Mouse (Mus musculus) T-cell, adult 2 months (primary cell): ENCODE measurements around the gene Uaca.
"Not testable (repeated sequence)": the region's sequence is repeated elsewhere in the genome, so short reads cannot be mapped to it uniquely, and the experiment has no call there.

Source experiments
- DNase-seq: peaks from one replicate; pipeline ENCODE4 v3.0.0; 2022; ENCODE audit warnings: low spot score

Gene Uaca

DNA sequence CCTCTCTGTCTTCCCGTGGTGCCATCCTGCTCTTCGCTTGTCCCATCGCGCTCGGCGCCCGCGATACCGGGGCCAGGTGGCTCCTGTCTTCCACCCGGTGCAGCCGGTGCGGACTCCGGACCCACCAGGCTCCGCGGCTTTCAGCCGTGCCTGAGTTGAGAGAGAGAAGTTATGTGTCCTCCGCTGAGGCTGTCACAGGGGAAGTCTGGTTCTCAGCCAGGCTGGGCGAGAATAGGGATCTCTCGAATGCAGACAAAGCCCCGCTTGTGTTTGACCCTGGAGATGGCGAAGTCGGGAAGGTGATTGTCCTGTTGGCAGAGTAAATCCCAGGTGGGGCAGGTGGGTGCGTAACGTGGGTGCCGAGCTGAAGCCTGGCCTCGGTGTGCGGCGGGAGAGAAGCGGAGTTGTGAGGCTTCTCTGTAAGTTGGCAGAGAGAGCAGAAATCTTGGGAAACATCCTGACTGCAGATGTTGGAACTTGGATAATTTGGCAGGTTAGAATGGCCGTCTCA is 554 bp downstream of the Uaca start:
- DNase-seq = peak; percentile 1

DNA sequence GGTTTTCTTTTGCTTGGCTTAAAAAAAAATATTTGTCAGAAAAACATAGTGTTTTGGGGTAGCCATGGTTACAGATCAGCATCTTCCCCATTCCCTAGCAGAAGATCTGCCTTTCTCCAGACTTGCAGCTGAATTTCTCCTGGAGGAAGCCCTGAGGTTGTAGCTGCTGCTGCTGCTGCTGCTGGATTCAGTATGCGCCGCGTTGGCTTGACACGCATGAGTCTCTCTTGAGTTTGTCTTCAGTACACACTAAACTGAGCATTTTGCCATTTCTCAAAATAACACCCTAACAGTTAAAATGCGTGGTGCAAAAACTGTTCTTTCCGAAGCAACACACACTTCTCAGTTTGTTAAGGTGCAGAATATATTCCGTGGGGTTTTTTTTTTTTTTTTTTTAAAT is 1.7 kb downstream of the Uaca start:
- DNase-seq = no peak

DNA sequence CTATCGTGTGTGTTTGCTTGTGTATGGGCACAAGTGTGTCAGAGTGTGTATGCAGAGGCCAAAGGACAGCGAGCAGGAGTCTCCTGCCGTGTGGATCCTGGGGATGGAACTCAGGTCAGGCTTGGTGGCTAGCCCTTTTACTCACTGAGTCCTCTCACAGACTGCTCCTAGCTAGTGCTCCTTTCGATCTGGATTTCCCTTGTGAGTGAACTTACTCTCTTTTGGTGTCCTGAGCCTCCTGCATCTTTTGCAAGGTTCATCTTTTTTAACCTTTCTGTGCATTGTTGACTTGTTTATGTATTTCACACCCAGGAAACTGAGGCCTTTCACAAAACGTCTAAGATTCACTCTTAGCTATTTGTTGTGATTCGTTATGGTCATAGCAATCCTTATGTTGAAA is 2.8 kb downstream of the Uaca start:
- no peak for DNase-seq

DNA sequence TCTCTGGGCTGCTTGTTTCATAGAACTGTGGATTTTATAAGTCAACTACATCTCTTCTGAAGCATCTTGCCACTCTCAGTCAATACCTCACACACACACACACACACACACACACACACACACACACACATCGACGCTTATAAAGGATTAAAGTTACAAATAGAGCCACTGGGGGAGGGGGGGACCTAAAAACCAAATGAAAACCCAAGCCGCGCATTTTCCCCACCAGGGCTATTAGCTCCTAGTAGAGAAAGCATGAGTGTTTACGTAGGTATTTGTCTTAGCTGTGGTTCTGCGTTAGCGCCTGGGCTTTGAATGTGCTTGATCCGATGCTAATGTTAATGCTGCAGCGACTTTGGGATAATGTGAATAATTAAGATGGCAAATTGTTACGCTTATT is 4.7 kb downstream of the Uaca start:
- DNase-seq = no peak

DNA sequence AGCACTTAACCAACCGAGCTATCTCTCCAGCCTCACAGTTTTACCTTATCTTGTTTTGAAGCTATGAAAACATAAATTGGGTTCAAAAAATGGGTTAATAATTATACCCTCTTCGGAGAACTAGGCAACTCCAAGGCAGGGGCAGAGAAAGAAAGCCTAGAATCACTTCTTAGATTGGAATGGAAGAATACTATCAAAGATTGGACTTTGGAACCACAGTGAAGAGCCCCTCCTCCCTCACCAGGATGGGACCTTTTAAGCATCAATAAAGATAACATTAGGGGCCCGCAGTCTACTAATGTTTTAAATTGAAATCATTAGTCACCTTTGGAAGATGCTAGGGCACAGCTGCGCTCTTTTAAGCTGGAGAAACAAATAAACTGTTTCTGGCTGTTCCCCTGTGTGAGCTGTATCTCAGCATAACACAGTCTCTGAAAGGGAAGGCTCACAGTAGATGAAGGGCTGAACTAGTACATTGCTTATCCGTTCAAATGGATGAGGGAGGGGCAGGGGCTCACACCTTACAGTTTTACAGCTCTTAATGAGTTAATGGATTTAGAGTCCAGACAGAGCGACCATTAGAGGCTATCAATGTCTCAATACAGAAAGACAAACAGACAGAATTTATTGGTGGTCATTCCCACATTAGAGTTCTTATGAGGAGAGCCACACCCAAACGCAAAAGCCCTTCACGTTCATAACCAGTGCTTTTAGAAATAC is 6.5 kb downstream of the Uaca start:
- DNase-seq = no peak

DNA sequence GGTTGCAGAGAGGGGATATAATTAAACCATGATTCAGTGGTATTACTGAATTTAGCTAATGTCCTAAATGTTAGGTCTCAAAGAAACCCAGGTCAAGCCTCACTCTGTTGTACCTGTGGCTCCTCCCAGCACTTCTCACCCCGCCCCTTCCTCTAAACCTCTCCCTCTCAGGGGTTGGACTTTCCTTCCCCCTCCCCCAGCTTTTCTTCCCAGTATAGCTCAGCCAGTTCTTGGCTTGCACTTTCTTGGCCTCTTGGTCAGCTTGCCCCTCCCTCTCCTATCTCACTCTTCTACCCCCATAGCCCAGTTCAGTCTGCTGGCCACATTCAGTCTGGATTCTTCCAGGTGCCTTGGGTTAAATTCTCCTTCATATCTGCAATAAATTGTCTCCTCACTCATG is 7.4 kb downstream of the Uaca start:
- no peak for DNase-seq

DNA sequence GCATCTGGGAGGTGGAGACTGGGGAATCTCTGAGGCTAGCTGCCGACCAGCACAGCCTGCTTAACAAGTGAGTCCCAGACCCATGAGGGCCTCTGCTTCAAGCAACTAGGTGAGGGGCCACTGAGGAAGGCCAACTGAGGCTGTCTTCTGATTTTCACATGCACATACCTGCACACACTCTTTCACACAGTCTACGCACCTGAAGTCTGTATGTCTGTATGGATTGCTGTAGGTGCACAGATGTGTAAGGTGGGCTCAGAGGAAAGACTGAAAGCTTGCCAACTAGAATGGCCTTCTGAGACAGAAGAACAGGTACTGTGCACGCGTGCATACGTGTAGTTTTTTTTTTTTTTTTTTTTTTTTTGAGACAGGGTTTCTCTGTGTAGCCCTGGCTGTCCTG is 8.0 kb downstream of the Uaca start:
- DNase-seq = no peak

DNA sequence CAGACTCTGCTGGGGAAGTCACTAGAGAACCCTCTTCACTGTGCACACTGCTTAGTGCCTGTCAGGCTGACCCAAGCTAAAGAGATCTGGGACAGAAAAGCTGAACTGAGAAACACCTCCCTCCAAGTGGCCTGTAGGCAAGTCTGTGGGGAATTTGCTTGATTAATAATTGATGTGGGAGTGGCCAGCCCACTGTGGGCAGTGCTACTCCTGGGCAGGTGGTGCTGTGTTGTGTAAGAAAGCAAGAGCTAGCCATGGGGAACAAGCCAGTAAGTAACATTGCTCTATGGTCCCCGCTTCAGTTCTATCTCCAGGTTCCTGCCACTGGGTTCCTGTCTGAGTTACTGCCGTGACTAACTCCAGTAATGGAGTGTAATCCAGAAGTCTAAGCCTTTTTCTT is 11.7 kb downstream of the Uaca start:
- no peak for DNase-seq

DNA sequence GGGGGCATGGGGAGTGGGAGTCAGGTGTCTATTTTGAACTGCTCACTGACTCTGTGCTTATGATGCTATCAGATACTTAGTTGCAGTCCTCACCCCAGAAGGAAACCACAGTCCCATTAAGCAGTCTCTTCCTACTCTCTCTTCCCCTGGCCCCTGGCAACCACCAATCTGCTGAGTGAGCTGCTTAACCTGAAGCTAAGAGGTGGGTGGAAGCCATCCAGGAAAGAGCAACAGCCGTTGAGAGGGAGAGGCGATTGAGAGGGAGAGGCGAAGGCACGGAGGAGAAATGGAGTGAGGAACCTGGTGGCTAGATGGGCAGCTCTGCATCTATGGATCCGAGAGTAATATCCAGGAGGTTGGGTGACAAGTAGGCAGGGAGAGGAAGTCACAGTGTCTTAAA is 13.7 kb downstream of the Uaca start:
- DNase-seq = no peak

DNA sequence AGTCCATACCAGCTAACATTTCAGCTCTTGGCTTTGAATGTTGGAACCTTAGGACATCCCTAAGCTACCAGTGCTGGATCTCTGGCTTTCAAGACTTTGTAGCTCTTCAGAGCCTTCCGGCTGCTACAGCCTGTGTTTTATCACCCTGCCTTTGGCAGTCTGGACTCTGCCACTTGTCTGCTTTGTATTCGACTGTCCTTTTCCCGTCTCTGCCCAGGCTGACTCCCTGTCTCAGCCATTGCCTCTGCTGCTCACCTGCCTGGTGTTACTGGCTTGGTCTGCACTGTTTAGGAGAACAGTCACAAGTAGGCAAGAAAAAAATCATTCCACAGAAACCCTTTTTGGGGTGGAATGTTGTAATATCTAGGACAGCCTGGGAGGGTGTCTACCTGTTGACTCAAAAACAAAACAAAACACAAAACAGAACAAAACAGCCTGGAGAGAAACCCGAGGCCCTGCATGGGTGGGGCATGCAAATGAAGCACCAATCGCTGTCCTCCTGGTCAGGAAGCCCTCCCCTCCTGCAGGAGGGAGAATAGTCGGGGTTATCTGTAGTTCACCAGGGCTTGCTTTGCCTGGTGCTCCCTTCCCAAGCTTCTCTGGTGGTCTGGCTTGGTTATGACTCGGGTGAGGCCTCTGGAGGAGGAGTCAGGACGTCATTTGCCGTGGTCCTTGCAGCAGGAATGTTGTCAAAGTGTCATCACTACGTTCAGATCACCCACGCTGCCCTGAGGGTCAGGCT is 19.0 kb downstream of the Uaca start:
- no peak for DNase-seq

DNA sequence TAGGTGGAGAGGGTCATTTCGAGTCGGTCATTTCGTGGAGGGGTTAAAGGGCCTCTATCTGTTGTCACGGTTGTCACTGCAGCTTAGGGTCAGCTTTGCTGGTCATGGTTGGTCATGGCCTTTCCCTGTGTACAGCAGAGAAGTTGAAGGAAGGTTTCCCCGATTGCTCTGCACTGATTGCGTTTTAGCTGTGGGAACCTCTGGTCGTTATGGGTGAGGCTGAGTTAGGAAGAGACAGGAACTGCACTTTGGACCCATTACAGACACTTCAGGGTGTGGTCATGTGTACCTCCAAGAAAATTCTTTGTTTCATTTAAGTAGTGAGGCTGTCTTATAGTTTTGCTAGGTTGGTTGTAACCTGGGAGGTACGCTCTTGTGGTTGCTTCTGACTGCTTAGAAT is 21.2 kb downstream of the Uaca start:
- DNase-seq = no peak

DNA sequence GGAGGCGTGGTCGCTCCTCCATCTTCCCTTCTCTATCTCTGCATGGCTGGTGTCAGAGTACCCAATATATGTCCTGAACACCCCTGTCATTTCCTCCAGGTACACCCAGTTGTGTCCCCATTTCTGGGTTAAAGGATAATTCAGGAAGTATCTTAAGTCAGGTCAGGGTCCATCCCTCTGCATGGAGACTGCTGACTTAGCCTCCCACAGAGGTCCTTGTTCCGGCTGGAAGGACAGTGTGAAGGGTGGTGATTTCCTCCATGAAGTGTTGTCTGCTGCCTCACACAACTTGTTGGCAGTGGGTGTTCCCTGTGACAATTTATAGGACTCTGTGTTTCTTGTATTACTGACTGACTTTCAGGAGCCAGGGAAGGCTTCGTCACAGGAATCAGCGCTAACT is 23.2 kb downstream of the Uaca start:
- DNase-seq = no peak

DNA sequence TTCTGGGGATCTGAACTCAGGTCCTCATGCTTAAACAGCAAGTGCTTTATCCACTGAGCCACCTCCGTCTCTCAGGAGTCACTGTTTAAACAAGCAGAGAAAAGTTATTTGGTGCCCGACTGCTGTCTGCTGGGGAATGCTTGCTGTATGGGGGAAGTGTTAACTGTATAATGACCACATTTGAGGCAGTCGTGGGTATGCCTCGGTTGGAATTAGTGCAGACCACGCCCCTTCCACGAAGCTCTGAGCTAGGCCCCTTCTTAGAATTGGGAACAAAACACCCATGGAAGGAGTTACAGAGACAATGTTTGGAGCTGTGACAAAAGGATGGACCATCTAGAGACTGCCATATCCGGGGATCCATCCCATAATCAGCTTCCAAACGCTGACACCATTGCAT is 24.2 kb downstream of the Uaca start:
- not testable (repeated sequence) for DNase-seq

DNA sequence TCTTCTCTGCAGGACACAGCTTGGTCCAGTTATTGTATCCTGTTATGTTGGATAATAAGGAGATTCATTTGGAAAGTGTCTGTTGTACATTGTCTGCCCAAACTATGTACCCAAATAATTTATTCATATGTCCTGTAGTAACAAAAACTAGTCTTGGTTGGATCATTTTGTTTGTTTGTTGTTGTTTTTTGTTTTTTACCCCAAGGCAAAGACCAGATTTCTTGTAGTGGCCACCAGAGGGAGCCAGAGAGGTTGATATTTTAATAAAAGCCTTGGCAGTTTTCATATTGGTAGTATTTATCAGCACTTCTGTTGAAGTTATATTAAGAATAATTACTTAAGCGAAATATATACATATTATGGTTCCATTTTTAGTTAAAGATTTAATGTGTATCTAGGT is 25.0 kb downstream of the Uaca start:
- DNase-seq = no peak

DNA sequence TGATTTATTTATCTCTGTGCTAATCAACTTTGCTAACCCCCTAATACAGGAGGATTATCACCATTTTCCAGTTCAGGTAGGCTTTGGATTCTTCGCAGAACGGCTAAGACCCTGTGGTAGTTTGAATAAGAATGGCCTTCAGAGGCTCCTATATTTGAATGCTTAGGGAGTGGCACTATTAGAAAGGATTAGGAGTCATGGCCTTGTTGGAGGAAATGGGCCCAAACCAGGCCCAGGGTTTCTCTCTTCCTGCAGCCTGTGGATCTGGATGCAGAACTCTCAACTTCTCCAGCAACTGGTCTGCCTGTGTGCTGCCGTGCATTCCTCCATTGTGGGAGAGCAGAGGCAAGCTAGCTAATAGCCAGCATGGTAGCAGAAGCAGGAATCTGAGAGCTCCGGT is 27.2 kb downstream of the Uaca start:
- DNase-seq = no peak

DNA sequence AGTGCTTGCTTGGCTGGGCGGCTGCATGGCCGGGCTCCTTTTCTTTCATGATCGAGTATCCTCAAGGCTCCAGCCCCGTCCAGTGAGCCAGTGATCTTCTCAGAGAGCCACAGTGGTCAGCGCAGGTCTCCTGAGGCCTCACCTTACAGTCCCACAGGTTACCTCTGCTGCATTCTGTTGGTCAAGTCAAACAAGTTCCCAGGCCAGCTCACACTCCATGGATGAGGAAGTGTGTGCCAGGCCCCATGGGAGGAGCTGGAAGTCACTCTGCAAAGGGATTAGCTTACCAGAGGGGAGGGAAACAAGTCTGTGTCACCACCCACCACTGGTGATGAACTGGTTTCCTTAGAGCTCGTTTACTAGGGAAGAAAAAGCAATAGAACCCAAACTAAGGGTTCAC is 28.3 kb downstream of the Uaca start:
- DNase-seq = no peak

DNA sequence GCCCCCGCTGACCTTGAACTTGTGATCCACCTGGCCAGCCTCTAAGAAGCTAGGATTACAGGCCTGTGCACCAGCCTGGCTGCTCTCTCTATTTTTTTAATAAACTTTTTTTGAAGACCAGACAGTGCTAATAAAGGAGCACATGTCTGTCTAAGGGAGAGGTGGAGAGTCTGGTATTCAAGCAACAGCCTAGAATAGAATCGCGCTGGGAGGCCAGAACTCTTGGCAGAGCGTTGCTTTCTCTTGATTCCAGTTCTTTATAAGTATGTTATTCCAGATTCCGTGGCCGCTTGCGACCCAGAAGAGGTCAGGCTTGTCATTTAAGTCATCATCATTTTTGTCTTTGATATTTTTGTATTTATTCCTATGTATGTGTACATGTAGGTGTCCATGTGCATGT is 31.2 kb downstream of the Uaca start:
- no peak for DNase-seq

DNA sequence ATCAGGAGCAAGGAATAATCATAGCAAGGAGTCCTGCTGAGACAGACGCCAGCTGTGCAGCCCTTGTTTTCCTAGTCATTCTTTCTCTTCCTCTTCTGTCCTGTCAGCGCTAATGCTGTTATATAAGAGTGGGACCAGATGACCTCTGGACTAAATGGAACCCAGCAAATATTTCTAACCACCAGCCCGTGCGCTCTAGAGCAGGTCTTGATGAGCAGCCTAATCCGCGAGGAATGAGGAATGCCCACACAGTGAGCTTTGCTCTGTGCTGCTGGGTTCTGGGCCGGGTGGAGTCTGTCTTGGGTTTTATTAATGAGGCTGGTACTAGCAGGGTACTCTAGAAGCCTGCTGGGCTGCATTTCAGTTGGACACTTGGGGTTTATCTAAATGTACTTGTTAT is 32.4 kb downstream of the Uaca start:
- DNase-seq = no peak

DNA sequence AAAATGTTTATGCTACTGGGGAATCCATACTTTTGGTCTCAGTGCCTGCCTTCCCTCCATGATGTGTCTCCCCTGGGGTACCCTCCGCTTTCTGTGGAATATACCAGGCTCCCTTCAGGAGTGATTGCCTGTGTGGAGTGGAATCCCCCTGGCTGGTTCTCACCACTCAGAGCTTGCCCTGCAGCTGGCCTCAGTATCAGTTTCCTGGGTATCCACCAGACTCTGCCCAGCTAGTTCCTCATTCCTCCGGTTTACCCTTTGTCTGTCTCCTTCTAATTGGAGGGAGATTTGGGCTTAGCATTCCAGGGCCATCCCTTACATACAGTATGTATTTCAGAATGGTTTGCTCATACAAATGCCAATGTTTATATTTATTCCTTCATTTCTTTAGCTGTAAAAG is 33.9 kb downstream of the Uaca start:
- DNase-seq = no peak

DNA sequence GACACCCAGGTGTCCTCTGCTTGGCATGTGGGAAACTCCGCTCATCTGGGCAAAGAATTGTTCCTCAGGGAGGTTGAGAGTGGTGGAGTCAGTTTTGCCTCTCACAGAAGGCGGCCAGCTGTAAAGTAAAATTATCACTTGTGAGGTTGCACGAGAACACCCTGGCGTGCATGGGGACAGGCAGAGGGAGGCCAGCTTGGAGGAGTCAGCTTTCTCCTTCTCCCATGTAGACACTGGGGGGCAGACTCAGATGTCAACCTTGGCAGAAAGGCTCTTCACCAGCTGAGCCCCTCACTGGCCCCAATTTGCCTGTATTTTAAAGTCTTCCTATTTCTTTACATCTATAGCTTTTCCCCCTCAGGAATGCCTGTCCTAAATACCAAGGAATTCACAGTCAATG is 35.3 kb downstream of the Uaca start:
- no peak for DNase-seq

DNA sequence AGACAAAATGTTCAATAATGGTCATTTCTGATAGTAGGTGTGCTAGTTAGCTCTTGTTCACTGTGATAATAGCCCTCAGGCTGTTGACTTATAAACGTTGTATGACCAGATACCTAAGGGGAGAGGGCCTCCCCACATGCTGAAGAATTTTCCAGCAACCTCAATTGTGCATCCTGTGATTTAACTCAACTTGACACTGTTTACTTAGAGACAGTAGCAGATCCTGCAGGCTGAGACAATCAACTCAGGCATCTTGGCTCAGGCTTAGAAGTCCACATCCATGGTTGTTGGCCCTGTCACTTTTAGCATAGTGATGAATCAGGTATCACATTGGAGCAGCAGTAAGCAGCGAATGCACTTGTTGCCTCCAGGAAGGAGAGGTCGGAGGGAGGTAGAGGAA is 35.7 kb downstream of the Uaca start:
- DNase-seq = no peak

DNA sequence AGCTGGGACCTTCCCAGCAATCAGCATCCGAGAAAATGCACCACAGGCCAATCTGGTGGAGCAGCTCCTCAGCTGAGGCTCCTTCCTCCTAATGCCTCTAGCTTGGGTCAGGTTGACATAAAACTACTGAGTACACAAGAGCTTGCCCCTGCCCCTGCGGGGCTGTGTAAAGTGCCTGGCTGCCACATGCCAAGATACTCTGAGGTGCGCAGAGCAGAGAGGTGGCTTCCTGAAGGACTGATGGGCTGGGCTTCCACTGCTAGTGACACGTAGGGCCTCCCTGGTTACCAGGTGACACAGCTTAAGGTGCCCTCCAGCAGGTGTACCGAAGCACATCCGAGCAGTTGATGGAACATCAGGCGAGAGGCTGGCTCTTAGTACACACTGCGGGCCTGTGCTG is 37.9 kb downstream of the Uaca start:
- DNase-seq = no peak

DNA sequence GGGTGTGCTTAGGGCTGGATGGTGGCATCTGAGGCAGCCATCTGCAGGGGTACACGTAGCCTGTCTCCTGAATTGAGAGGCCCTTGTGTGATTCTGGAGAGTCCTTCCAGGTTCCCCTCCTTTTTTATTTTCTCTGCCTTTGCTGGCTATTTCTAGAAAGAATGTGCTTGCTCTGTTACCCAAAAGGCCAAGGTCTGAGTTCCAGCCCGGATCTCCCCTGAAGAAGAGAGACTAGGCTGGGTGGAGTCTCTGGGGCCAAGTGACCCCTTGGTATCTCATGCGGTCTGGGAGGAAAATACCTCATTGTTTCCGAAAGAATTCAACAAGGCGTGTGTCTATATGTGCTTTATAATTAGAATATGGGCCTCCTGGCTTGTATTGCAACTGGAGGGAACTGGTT is 41.8 kb downstream of the Uaca start:
- no peak for DNase-seq

DNA sequence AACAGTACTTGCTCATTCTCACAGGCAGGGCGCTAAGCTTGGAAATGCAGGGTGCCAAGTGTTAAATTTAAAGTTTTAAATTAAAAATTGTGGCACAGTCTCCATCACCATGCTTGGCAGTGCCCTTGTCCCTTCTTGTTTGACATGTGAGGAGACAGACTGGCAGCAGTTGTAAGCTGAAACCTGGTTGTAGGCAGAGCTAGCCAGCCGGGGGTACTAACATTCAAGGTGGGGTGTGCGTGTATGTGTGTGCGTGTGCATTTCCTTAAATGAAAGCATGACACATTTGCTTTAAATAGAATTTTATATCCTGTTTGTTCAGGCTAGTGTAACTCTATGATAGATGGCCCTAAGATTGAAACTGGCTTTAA is 42.7 kb downstream of the Uaca start:
- DNase-seq = no peak
